Mouse (Mus musculus) left cerebral cortex, adult 2 months (tissue): ENCODE measurements around the gene Mcm8. TPM values are rescaled to one million over a fixed set of nuclear protein-coding genes. Genes with fewer than 3 reads are reported as not detected.

ENCODE experiments used
- DNase-seq, 2 experiments: peaks; one replicate each; pipeline ENCODE4 v3.0.0; 2021 to 2022; ENCODE audit warnings: low spot score in 2 of 2, mixed read lengths in 1 of 2; ENCODE audit errors: extremely low spot score in 1 of 2
- H3K27ac ChIP-seq: fragments of 200-600 bp; 2 replicates; pipeline ENCODE4 v1.8.1; 2022
- H3K4me3 ChIP-seq: fragments of 200-600 bp; 2 replicates; pipeline ENCODE4 v1.8.1; 2022
- CTCF ChIP-seq: fragments of 200-600 bp; IDR thresholded peaks from 2 replicates; pipeline ENCODE4 v1.8.1; 2022; ENCODE audit warnings: antibody characterized with exemption, mild to moderate bottlenecking, moderate library complexity
- intact Hi-C: fragments of 180-260 bp; cut with DNase I; formaldehyde crosslinking; loops from one replicate; pipeline ENCODE4 v1.15.1; 2025
- total RNA-seq, 2 experiments: library from RNA; stranded (reverse); gene quantifications; 2 replicates each; pipeline ENCODE4 v1.2.3; 2021

Gene Mcm8
- total RNA-seq, 2 experiments from 2014 or later: 4.3 to 4.6 TPM

GRCm38 (mm10) chr2:132847581-132847980, 31.6 kb downstream of the Mcm8 start:
- Histone ChIP-seq H3K4me3 (peak overlapping the region; percentile 62), H3K27ac (peak overlapping the region; percentile 67; the same call in 1 of the 2 replicates)
- intact Hi-C loops: no loop called here
- DNase-seq: no peak
- no peak for TF ChIP-seq CTCF

GRCm38 (mm10) chr2:132848361-132848760, 32.4 kb downstream of the Mcm8 start:
- no peak for DNase-seq
- intact Hi-C loops: no loop called here
- Histone ChIP-seq H3K4me3 (no peak overlapping the region), H3K27ac (no peak overlapping the region)
- TF ChIP-seq CTCF: no peak

- H3K4me3 ChIP-seq: no peak overlapping the region
- no peak overlapping the region for H3K27ac ChIP-seq
- TF ChIP-seq CTCF: no peak
- intact Hi-C loops: no loop called here
- DNase-seq: no peak
Observed at GRCm38 (mm10) chr2:132849141-132849540, 33.2 kb downstream of the Mcm8 start.

GRCm38 (mm10) chr2:132853051-132853450, 37.1 kb downstream of the Mcm8 start:
- intact Hi-C loops: no loop called here
- DNase-seq: no peak
- Histone ChIP-seq H3K4me3 (no peak overlapping the region), H3K27ac (no peak overlapping the region)
- TF ChIP-seq CTCF: no peak

- no peak for DNase-seq
- TF ChIP-seq CTCF: no peak
- intact Hi-C loops: no loop called here
- Histone ChIP-seq H3K4me3 (no peak overlapping the region), H3K27ac (no peak overlapping the region)
Observed at GRCm38 (mm10) chr2:132856333-132856732, 40.4 kb downstream of the Mcm8 start.

- Histone ChIP-seq H3K27ac (no peak overlapping the region), H3K4me3 (no peak overlapping the region)
- TF ChIP-seq CTCF: no peak
- intact Hi-C loops: no loop called here
- DNase-seq: no peak
Observed at GRCm38 (mm10) chr2:132860435-132860834, 44.5 kb downstream of the Mcm8 start.

GRCm38 (mm10) chr2:132861456-132861855, 45.5 kb downstream of the Mcm8 start:
- Histone ChIP-seq H3K27ac (no peak overlapping the region), H3K4me3 (no peak overlapping the region)
- TF ChIP-seq CTCF: no peak
- intact Hi-C loops: no loop called here
- no peak for DNase-seq

- DNase-seq: no peak
- no peak for TF ChIP-seq CTCF
- intact Hi-C loops: no loop called here
- no peak overlapping the region for H3K4me3 ChIP-seq
- H3K27ac ChIP-seq: no peak overlapping the region
Observed at GRCm38 (mm10) chr2:132863325-132863724, 47.4 kb downstream of the Mcm8 start.

- TF ChIP-seq CTCF: no peak
- intact Hi-C loops: no loop called here
- Histone ChIP-seq H3K4me3 (no peak overlapping the region), H3K27ac (no peak overlapping the region)
- DNase-seq: no peak
Observed at GRCm38 (mm10) chr2:132867521-132867920, 51.6 kb downstream of the Mcm8 start.

GRCm38 (mm10) chr2:132869682-132870081, 53.7 kb downstream of the Mcm8 start:
- no peak overlapping the region for H3K4me3 ChIP-seq
- intact Hi-C loops: no loop called here
- TF ChIP-seq CTCF: no peak
- no peak overlapping the region for H3K27ac ChIP-seq
- DNase-seq: no peak

GRCm38 (mm10) chr2:132870286-132870685, 54.3 kb downstream of the Mcm8 start:
- no peak for DNase-seq
- no peak for TF ChIP-seq CTCF
- intact Hi-C loops: no loop called here
- Histone ChIP-seq H3K4me3 (no peak overlapping the region), H3K27ac (no peak overlapping the region)

- no peak overlapping the region for H3K27ac ChIP-seq
- DNase-seq: no peak
- no peak overlapping the region for H3K4me3 ChIP-seq
- intact Hi-C loops: no loop called here
- no peak for TF ChIP-seq CTCF
Observed at GRCm38 (mm10) chr2:132871663-132872062, 55.7 kb downstream of the Mcm8 start.

GRCm38 (mm10) chr2:132873657-132874326, 57.9 kb downstream of the Mcm8 start:
- Histone ChIP-seq H3K4me3 (no peak overlapping the region), H3K27ac (no peak overlapping the region)
- no peak for TF ChIP-seq CTCF
- DNase-seq: no peak
- intact Hi-C loops: no loop called here

- Histone ChIP-seq H3K27ac (no peak overlapping the region), H3K4me3 (no peak overlapping the region)
- TF ChIP-seq CTCF: no peak
- intact Hi-C loops: no loop called here
- no peak for DNase-seq
Observed at GRCm38 (mm10) chr2:132876991-132877390, 61.0 kb downstream of the Mcm8 start.
